20 mouse cellular contexts compared by ENCODE assay signal in genomic region chr7:127180783-127181182, GRCm38 (mm10). TPM values are rescaled to one million over a fixed set of nuclear protein-coding genes. Genes with fewer than 3 reads are reported as not detected.
DNase-seq lines count a peak whose midpoint lies in the region; ATAC-seq and TF ChIP-seq lines count a peak whose summit lies in the region.
"Had no signal": no experiment of that assay in that cellular context is flagged by ENCODE, and none has a peak within 500 bp of the region (broad histone marks: within the 10 kb centered on the region; RNA-seq: fewer than 3 reads in every experiment).

No protein-coding gene starts in this region.

- DNase-seq in liver, embryonic 13.5 days = no peak
- no peak for DNase-seq in liver, embryonic 11.5 days (ENCODE audit: low spot score)
- DNase-seq in A20 (ENCODE audit: low read depth, low spot score) = peak; percentile 54
- peak; percentile 81 for DNase-seq in T-cell, adult 2 months (ENCODE audit: low spot score)
- no peak for DNase-seq in adrenal gland, adult 8-10 months
- DNase-seq in left cerebral cortex, adult 9 months (ENCODE audit: low spot score in 2 of 2) = no peak
- no peak for DNase-seq in adrenal gland, postnatal 36 days
- DNase-seq: cerebellum, adult 11-12 months; forebrain, postnatal 0 days; heart, postnatal 14 days; lung, postnatal 14 days; right cerebral cortex, postnatal 25 days; thymus, postnatal 36 days had no signal

- H3K79me2 ChIP-seq in myocyte (ENCODE audit: control insufficient read depth, insufficient read depth) = no peaks in the 10 kb centered on the region

- no peak overlapping the region for H3K9ac ChIP-seq in liver, embryonic 13.5 days
- H3K9ac ChIP-seq in liver, embryonic 11.5 days (ENCODE audit: low read depth, low read length) = no peak overlapping the region
- H3K9ac ChIP-seq: forebrain, postnatal 0 days; kidney, embryonic 15.5 days; liver, embryonic 15.5 days; midbrain, embryonic 13.5 days had no signal

- H3ac ChIP-seq in myocyte (ENCODE audit: control insufficient read depth, insufficient read length) = no peak overlapping the region

- no peak overlapping the region for H3K4me3 ChIP-seq in liver, embryonic 13.5 days (replicated peaks)
- H3K4me3 ChIP-seq in liver, embryonic 11.5 days (ENCODE audit: low read depth, low read length) = no peak overlapping the region
- no peak overlapping the region for H3K4me3 ChIP-seq in myocyte
- H3K4me3 ChIP-seq: kidney, embryonic 15.5 days; liver, embryonic 15.5 days; midbrain, embryonic 13.5 days had no signal

- H3K27ac ChIP-seq in liver, embryonic 13.5 days = peak overlapping the region; percentile 5
- H3K27ac ChIP-seq in liver, embryonic 11.5 days (ENCODE audit: low read depth, low read length) = no peak overlapping the region
- H3K27ac ChIP-seq: kidney, embryonic 15.5 days; liver, embryonic 15.5 days; midbrain, embryonic 13.5 days had no signal

- WGBS in liver, embryonic 13.5 days (ENCODE audit: insufficient replicate concordance) = 17% methylated on average over 2 of the region's 2 CpGs
- WGBS in liver, embryonic 11.5 days = 43% methylated on average over 2 of the region's 2 CpGs

- H3K27me3 ChIP-seq in liver, embryonic 13.5 days = no peaks in the 10 kb centered on the region
- no peaks in the 10 kb centered on the region for H3K27me3 ChIP-seq in liver, embryonic 11.5 days (replicated peaks; ENCODE audit: control insufficient read depth, insufficient read depth, low read length)
- no peaks in the 10 kb centered on the region for H3K27me3 ChIP-seq in myocyte (ENCODE audit: control insufficient read depth, insufficient read depth, insufficient read length)
- H3K27me3 ChIP-seq: CH12.LX; kidney, embryonic 15.5 days; liver, embryonic 15.5 days; midbrain, embryonic 13.5 days; Patski had no signal

- H3K4me2 ChIP-seq in liver, embryonic 13.5 days = no peak overlapping the region
- H3K4me2 ChIP-seq in liver, embryonic 11.5 days = no peak overlapping the region
- peak overlapping the region; percentile 55 for H3K4me2 ChIP-seq in myocyte (ENCODE audit: low read depth)
- H3K4me2 ChIP-seq: kidney, embryonic 15.5 days; liver, embryonic 15.5 days; midbrain, embryonic 13.5 days had no signal

- TF ChIP-seq POLR2A in myocyte (IDR thresholded peaks at IDR 0.05; ENCODE audit: insufficient read length, low read depth) = no peak

- ATAC-seq in liver, embryonic 13.5 days (ENCODE audit: low read depth) = no peak
- ATAC-seq in liver, embryonic 11.5 days (replicated peaks; ENCODE audit: low FRiP score) = no peak
- ATAC-seq: forebrain, postnatal 0 days; hindbrain, embryonic 16.5 days; midbrain, embryonic 13.5 days; Patski had no signal

- H3K4me1 ChIP-seq in liver, embryonic 13.5 days (replicated peaks) = peaks cover 64% of the 10 kb centered on the region
- H3K4me1 ChIP-seq in liver, embryonic 11.5 days (replicated peaks; ENCODE audit: control insufficient read depth, insufficient read depth, low read length) = peaks cover 29% of the 10 kb centered on the region
- H3K4me1 ChIP-seq: kidney, embryonic 15.5 days; midbrain, embryonic 13.5 days had no signal

- no peaks in the 10 kb centered on the region for H3K36me3 ChIP-seq in liver, embryonic 13.5 days
- H3K36me3 ChIP-seq in liver, embryonic 11.5 days (ENCODE audit: control insufficient read depth, insufficient read depth, low read length) = no peaks in the 10 kb centered on the region
- no peaks in the 10 kb centered on the region for H3K36me3 ChIP-seq in myocyte (ENCODE audit: control insufficient read depth, insufficient read depth)
- H3K36me3 ChIP-seq: kidney, embryonic 15.5 days; liver, embryonic 15.5 days; midbrain, embryonic 13.5 days had no signal

- no peaks in the 10 kb centered on the region; the same call in 1 of the 2 replicates for H3K9me3 ChIP-seq in liver, embryonic 13.5 days (replicated peaks)
- no peaks in the 10 kb centered on the region for H3K9me3 ChIP-seq in liver, embryonic 11.5 days (ENCODE audit: control insufficient read depth, low read length)
- H3K9me3 ChIP-seq: kidney, embryonic 15.5 days; liver, embryonic 15.5 days; midbrain, embryonic 13.5 days had no signal

TF ChIP-seq in myocyte, 11 proteins besides CTCF, POLR2A, EP300 and RAD21:
- no peak for TF ChIP-seq E2F4 (IDR thresholded peaks at IDR 0.05; ENCODE audit: insufficient read depth)
- peak; percentile 56; the same call in 1 of the 2 replicates for TF ChIP-seq CEBPB (IDR thresholded peaks at IDR 0.05; ENCODE audit: insufficient read depth, poor library complexity, severe bottlenecking)
- TF ChIP-seq USF1 (IDR thresholded peaks at IDR 0.05; ENCODE audit: low read depth) = no peak
- TF ChIP-seq TCF3 (IDR thresholded peaks at IDR 0.05; ENCODE audit: insufficient read length, low read depth) = no peak
- no peak for TF ChIP-seq MAX (IDR thresholded peaks at IDR 0.05; ENCODE audit: low read depth)
- peak in 1 of 3 experiments; percentile 37 for TF ChIP-seq MYOD1 (IDR thresholded peaks at IDR 0.05; ENCODE audit: control insufficient read depth in 1 of 3, insufficient read length in 2 of 3, low read depth in 2 of 3)
- TF ChIP-seq MYOG (IDR thresholded peaks at IDR 0.05; ENCODE audit: control insufficient read depth in 1 of 3, insufficient read depth in 1 of 3, insufficient read length in 2 of 3, low read depth in 2 of 3) = peak in 2 of 3 experiments; percentile 17 to 77
- TF ChIP-seq TCF12 (IDR thresholded peaks at IDR 0.05; ENCODE audit: insufficient read depth, poor library complexity, severe bottlenecking) = peak; percentile 36
- no peak for TF ChIP-seq REST (IDR thresholded peaks at IDR 0.05; ENCODE audit: insufficient read depth, insufficient read length)
- TF ChIP-seq SRF (IDR thresholded peaks at IDR 0.05; ENCODE audit: control insufficient read depth, insufficient read length, low read depth) = no peak
- no peak for TF ChIP-seq POLR2AphosphoS2 (IDR thresholded peaks at IDR 0.05; ENCODE audit: insufficient read length, low read depth)

RNA-seq across cellular contexts. Expression of gene Cd2bp2, which starts 15.1 kb away (rescaled TPM):
- polyA plus RNA-seq in liver, embryonic 13.5 days (2015; fragmentation: Nextera tagmentation; extraction: Ambion mirVana) = 27.1 and 32.1 TPM in 2 replicates
- 50.3 and 59.5 TPM in 2 replicates for polyA plus RNA-seq in liver, embryonic 11.5 days (2014; fragmentation: Nextera tagmentation; extraction: Ambion mirVana)
- 58.3 TPM for polyA plus RNA-seq in myocyte (2012; fragmentation: generic; extraction: Trizol)
- total RNA-seq in adrenal gland, adult 8-10 months (2022) = 10 to 100 TPM; 61.9 to 89.2 (median 70.0) TPM
- total RNA-seq in adrenal gland, postnatal 36 days (2021) = 10 to 100 TPM; 59.3 to 61.0 TPM

RNA-seq across cellular contexts. Expression of gene Tbc1d10b, which starts 27.5 kb away (rescaled TPM):
- polyA plus RNA-seq in liver, embryonic 13.5 days (2015; fragmentation: Nextera tagmentation; extraction: Ambion mirVana) = 15.8 and 15.9 TPM in 2 replicates
- polyA plus RNA-seq in liver, embryonic 11.5 days (2014; fragmentation: Nextera tagmentation; extraction: Ambion mirVana) = 28.2 and 29.0 TPM in 2 replicates
- polyA plus RNA-seq in myocyte (2012; fragmentation: generic; extraction: Trizol) = 62.8 TPM
- total RNA-seq in adrenal gland, adult 8-10 months (2022) = 10 to 100 TPM; 47.9 to 63.7 (median 57.0) TPM
- total RNA-seq in adrenal gland, postnatal 36 days (2021) = 10 to 100 TPM; 40.7 to 48.4 TPM

RNA-seq across cellular contexts. Expression of gene Mylpf, which starts 27.9 kb away (rescaled TPM):
- 42.7 and 46.8 TPM in 2 replicates for polyA plus RNA-seq in liver, embryonic 13.5 days (2015; fragmentation: Nextera tagmentation; extraction: Ambion mirVana)
- polyA plus RNA-seq in liver, embryonic 11.5 days (2014; fragmentation: Nextera tagmentation; extraction: Ambion mirVana) = 31.5 and 33.6 TPM in 2 replicates
- polyA plus RNA-seq in myocyte (2012; fragmentation: generic; extraction: Trizol) = 10,881 TPM
- 1 to 10 TPM; 2.8 to 6.2 (median 3.7) TPM for total RNA-seq in adrenal gland, adult 8-10 months (2022)
- total RNA-seq in adrenal gland, postnatal 36 days (2021) = 1 to 10 TPM; 1.9 to 2.7 TPM

RNA-seq across cellular contexts. Expression of gene Spn, which starts 43.2 kb away (rescaled TPM):
- 8.2 and 8.7 TPM in 2 replicates for polyA plus RNA-seq in liver, embryonic 13.5 days (2015; fragmentation: Nextera tagmentation; extraction: Ambion mirVana)
- polyA plus RNA-seq in liver, embryonic 11.5 days (2014; fragmentation: Nextera tagmentation; extraction: Ambion mirVana) = 12.7 and 14.4 TPM in 2 replicates
- polyA plus RNA-seq in myocyte (2012; fragmentation: generic; extraction: Trizol) = 21.7 TPM
- 1 to 10 TPM; 1.2 to 2.0 (median 1.7) TPM for total RNA-seq in adrenal gland, adult 8-10 months (2022)
- total RNA-seq in adrenal gland, postnatal 36 days (2021) = 1 to 10 TPM in 1 of 2 experiments, under 1 TPM in 1; 0.70 to 1.3 TPM
- polyA plus RNA-seq: hindbrain, embryonic 16.5 days had no signal

RNA-seq across cellular contexts. Expression of gene Zfp553, which starts 52.1 kb away (rescaled TPM):
- 8.3 and 9.0 TPM in 2 replicates for polyA plus RNA-seq in liver, embryonic 13.5 days (2015; fragmentation: Nextera tagmentation; extraction: Ambion mirVana)
- polyA plus RNA-seq in liver, embryonic 11.5 days (2014; fragmentation: Nextera tagmentation; extraction: Ambion mirVana) = 17.2 TPM in 2 replicates
- polyA plus RNA-seq in myocyte (2012; fragmentation: generic; extraction: Trizol) = 11.4 TPM
- 10 to 100 TPM; 11.6 to 19.5 (median 15.0) TPM for total RNA-seq in adrenal gland, adult 8-10 months (2022)
- 10 to 100 TPM; 10.1 to 11.9 TPM for total RNA-seq in adrenal gland, postnatal 36 days (2021)

Comparison
In these comparisons a context has a peak if more than half of its experiments do, and no peak if none do; other contexts are left out.
1. DNase-seq: peak in A20 (single experiment) and T-cell, adult 2 months (single experiment); none in liver, embryonic 13.5 days (single experiment), liver, embryonic 11.5 days (single experiment), adrenal gland, adult 8-10 months (single experiment), left cerebral cortex, adult 9 months (0 of 2) and adrenal gland, postnatal 36 days (0 of 2).
2. RNA of gene Mylpf, which starts 27.9 kb away (polyA plus RNA-seq): 10,881 TPM in myocyte (single experiment); 42.7 to 46.8 TPM in liver, embryonic 13.5 days and 31.5 to 33.6 TPM in liver, embryonic 11.5 days; every median in the first group is over 100 times any median in the second.